Mouse (Mus musculus) stomach, embryonic 16.5 days (tissue): ENCODE data around the gene Cabcoco1. TPM values are rescaled to one million over a fixed set of nuclear protein-coding genes. Genes with fewer than 3 reads are reported as not detected.

Experiments
- ATAC-seq: fragments of 200-750 bp; cut with Nextera tagmentation; 2 replicates; pipeline ENCODE4 v1.8.0; 2017; ENCODE audit warnings: moderate number of reproducible peaks, moderate TSS enrichment; ENCODE audit not compliant: insufficient read depth, low FRiP score
- H3K27ac ChIP-seq: fragments of 300-500 bp; sonication (generic); 2 replicates; pipeline ENCODE4 v1.5.1; 2014; ENCODE audit warnings: low read length
- H3K27me3 ChIP-seq: fragments of 300-500 bp; sonication (generic); 2 replicates; pipeline ENCODE4 v1.6.1; 2014; ENCODE audit warnings: low read length, control low read depth, mixed read lengths; ENCODE audit not compliant: control insufficient read depth, insufficient read depth
- H3K36me3 ChIP-seq: fragments of 300-500 bp; sonication (generic); 2 replicates; pipeline ENCODE4 v1.6.1; 2014; ENCODE audit warnings: low read length; ENCODE audit not compliant: control insufficient read depth, insufficient read depth
- H3K4me1 ChIP-seq: fragments of 300-500 bp; sonication (generic); 2 replicates; pipeline ENCODE4 v1.6.1; 2014; ENCODE audit warnings: low read length, control low read depth, mixed read lengths; ENCODE audit not compliant: control insufficient read depth, insufficient read depth
- H3K4me2 ChIP-seq: fragments of 300-500 bp; sonication (generic); 2 replicates; pipeline ENCODE4 v1.6.1; 2014; ENCODE audit warnings: low read depth, low read length, mixed read lengths
- H3K4me3 ChIP-seq: fragments of 300-500 bp; sonication (generic); replicated peaks from 2 replicates; pipeline ENCODE4 v1.5.1; 2014; ENCODE audit warnings: mild to moderate bottlenecking, low read length
- H3K9ac ChIP-seq: fragments of 300-500 bp; sonication (generic); 2 replicates; pipeline ENCODE4 v1.6.1; 2014; ENCODE audit warnings: low read length
- H3K9me3 ChIP-seq: fragments of 300-500 bp; sonication (generic); replicated peaks from 2 replicates; pipeline ENCODE4 v1.6.1; 2016; ENCODE audit warnings: low read length, control low read depth; ENCODE audit not compliant: control insufficient read depth
- WGBS: fragments of 180-500 bp; shearing (Covaris S2); extraction: QIAGEN DNeasy Blood & Tissue Kit; methylation state at CpG from one replicate; pipeline ENCODE4 v1.1.7; 2014; 5-methylcytosine and 5-hydroxymethylcytosine counted together
- polyA plus RNA-seq: library from polyadenylated mRNA; unstranded; fragments of >200 nt; fragmentation: Nextera tagmentation; extraction: Ambion mirVana; gene quantifications from 2 replicates; pipeline ENCODE4 v1.2.1, GENCODE M21; 2015

Cabcoco1 gene
- polyA plus RNA-seq, 1 experiment from 2014 or later, result 3.0 TPM

- Histone ChIP-seq H3K9ac (no peak overlapping the region), H3K4me1 (0 out of 2 replicates have a peak, but pooled peaks cover 4% of the 10 kb centered on the region), H3K27me3 (no peaks in the 10 kb centered on the region), H3K4me3 (no peak overlapping the region), H3K36me3 (no peaks in the 10 kb centered on the region), H3K27ac (no peak overlapping the region), H3K9me3 (no peaks in the 10 kb centered on the region), H3K4me2 (no peak overlapping the region)
- ATAC-seq, result no peak
- 84% methylated on average over 3 of the region's 3 CpGs for WGBS
These were observed 12.0 kb upstream of the Cabcoco1 start for GRCm38 (mm10) chr10:68553677-68554076.

GRCm38 (mm10) chr10:68552556-68552955 is 10.9 kb upstream of the Cabcoco1 start:
- H3K9ac ChIP-seq, result no peak overlapping the region
- no peak overlapping the region for H3K4me2 ChIP-seq
- no peaks in the 10 kb centered on the region for H3K9me3 ChIP-seq
- H3K27me3 ChIP-seq, result no peaks in the 10 kb centered on the region
- no peak for ATAC-seq
- WGBS, result 84% methylated on average over 2 of the region's 2 CpGs
- H3K27ac ChIP-seq, result no peak overlapping the region
- no peak overlapping the region for H3K4me3 ChIP-seq
- H3K36me3 ChIP-seq, result no peaks in the 10 kb centered on the region
- no peaks in the 10 kb centered on the region for H3K4me1 ChIP-seq

DNA sequence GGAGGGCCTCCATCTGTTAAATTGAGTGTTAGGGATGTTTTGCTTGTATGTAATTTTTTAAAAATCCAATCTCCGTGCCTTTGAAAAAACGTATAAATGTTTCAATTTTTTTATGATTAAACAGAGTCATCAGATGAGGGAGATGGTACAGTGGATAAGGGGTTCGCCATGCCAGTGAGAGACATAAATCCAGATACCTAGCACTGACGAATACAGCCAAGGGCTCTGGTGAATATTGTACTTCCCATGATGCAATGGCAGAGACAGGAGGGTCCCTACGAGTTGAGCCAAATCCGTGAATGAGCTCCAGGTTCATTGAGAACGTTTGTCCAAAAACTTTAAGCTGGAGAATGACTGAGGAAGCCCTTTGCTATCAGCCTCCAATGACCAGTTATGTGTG is 9.6 kb upstream of the Cabcoco1 start:
- ATAC-seq, result no peak

DNA sequence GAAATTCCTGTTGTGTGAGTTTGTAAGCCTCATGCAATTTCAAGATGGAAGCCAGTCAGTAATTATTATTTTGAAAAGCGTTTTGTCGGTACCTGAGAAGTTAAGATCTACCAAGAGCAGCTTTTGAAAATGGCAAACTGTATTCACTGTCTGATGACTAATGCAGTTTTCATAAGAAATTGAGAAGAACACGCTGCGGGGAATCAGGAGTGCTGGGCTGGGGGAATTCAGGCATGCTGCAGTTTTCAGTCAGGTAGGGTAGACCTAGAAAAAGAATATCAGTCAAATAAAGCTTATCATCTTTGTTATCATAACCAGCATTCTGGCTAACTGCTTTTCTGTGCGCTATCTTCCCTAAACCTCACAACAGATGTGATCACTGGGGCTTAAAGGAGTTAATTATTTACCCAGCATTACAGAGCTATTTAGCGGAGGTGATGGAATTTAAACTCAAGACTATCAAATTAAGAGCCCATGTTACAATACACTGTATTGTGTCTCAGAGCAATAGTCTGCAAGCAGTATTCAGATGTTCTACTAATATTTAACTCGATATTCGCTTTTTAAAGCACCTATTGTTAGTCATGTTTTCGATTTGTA is 9.1 kb upstream of the Cabcoco1 start:
- Histone ChIP-seq H3K9me3 (no peaks in the 10 kb centered on the region), H3K4me3 (no peak overlapping the region), H3K27me3 (no peaks in the 10 kb centered on the region), H3K27ac (no peak overlapping the region), H3K36me3 (no peaks in the 10 kb centered on the region), H3K9ac (no peak overlapping the region), H3K4me2 (no peak overlapping the region), H3K4me1 (no peaks in the 10 kb centered on the region)
- WGBS, result 61% methylated on average over 9 of the region's 9 CpGs
- ATAC-seq, result peak; percentile 62; the same call in 1 of the 2 replicates

More for the DNA sequence above, 9.6 kb upstream of the Cabcoco1 start:
- H3K9me3 ChIP-seq, result no peaks in the 10 kb centered on the region
- H3K36me3 ChIP-seq, result no peaks in the 10 kb centered on the region
- 79% methylated on average over 7 of the region's 7 CpGs for WGBS
- no peak overlapping the region for H3K27ac ChIP-seq
- H3K4me3 ChIP-seq, result no peak overlapping the region
- no peaks in the 10 kb centered on the region for H3K4me1 ChIP-seq
- no peak overlapping the region for H3K9ac ChIP-seq
- no peak overlapping the region for H3K4me2 ChIP-seq
- H3K27me3 ChIP-seq, result no peaks in the 10 kb centered on the region

DNA sequence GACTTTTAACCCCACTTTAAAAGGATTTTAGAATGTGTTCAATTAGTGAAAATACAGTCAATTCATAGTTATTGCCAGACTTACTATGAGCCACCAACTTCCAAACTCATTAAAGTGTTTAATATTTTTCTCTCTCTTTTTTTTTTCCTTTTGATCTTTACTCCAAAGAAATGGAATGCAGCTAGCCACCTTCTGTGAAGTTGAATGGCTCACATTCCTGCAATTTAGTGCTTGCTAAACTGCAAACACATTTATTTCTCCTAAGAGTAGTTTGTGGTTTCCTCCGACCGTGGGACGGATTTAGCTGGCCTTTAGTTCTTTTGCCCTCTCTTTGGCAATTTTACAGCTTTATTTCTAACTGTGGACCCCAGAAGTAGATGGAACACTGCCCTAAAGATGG is 1.4 kb upstream of the Cabcoco1 start:
- Histone ChIP-seq H3K9me3 (no peaks in the 10 kb centered on the region), H3K4me1 (peaks cover 10% of the 10 kb centered on the region; the same call in 1 of the 2 replicates), H3K36me3 (no peaks in the 10 kb centered on the region), H3K9ac (no peak overlapping the region), H3K4me3 (no peak overlapping the region), H3K27ac (no peak overlapping the region), H3K4me2 (no peak overlapping the region), H3K27me3 (no peaks in the 10 kb centered on the region)
- 66% methylated on average over 3 of the region's 3 CpGs for WGBS
- no peak for ATAC-seq

GRCm38 (mm10) chr10:68541943-68542420 is 286 bp upstream of the Cabcoco1 start:
- Histone ChIP-seq H3K4me3 (peak overlapping the region; percentile 43), H3K27ac (no peak overlapping the region), H3K9me3 (no peaks in the 10 kb centered on the region), H3K4me1 (peaks cover 10% of the 10 kb centered on the region; the same call in 1 of the 2 replicates), H3K4me2 (peak overlapping the region; percentile 51), H3K36me3 (no peaks in the 10 kb centered on the region), H3K9ac (peak overlapping the region; percentile 59; the same call in 1 of the 2 replicates), H3K27me3 (no peaks in the 10 kb centered on the region)
- no peak for ATAC-seq
- 34% methylated on average over 7 of the region's 7 CpGs for WGBS

GRCm38 (mm10) chr10:68540612-68541011 is 1.1 kb downstream of the Cabcoco1 start:
- Histone ChIP-seq H3K9ac (no peak overlapping the region), H3K4me2 (no peak overlapping the region)
- ATAC-seq, result no peak

DNA sequence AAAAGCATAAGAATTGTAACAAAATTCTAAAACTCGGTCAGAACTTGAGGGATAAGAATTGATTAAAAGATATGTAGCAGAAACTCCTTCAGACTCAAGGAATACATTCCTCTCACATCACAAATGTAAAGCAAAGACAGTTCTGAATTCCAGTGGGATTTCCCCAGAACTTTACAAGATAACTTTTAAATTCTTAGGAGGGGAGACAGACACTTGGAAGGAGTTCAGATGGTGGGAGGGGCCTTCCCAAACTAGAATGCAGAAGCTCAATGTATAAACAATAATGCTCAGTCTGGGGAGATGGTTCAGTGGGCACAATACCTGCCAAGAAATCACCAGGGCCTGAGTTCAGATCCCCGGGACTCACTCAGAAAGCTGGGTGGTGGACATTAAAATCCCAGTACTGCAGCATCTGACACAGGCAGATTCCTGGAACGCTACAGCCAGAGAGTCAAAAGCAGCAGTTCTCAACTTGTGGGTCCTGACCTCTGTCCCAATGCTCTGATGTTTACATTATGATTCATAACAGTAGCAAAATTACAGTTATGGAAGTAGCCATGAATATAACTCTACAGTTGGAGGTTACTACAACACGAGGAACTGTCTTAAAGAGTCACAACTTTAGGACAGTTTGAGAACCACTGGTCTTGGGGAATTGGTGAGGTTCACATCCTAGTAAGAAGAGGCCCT is 4.3 kb downstream of the Cabcoco1 start:
- Histone ChIP-seq H3K27ac (0 out of 2 replicates have a peak overlapping the region, but pooled peaks have one; percentile 8), H3K9ac (no peak overlapping the region), H3K27me3 (no peaks in the 10 kb centered on the region), H3K4me1 (peaks cover 10% of the 10 kb centered on the region; the same call in 1 of the 2 replicates), H3K9me3 (no peaks in the 10 kb centered on the region), H3K36me3 (no peaks in the 10 kb centered on the region), H3K4me3 (no peak overlapping the region), H3K4me2 (no peak overlapping the region)
- no peak for ATAC-seq
- WGBS, result 50% methylated on average over 4 of the region's 4 CpGs

More at GRCm38 (mm10) chr10:68540612-68541011, 1.1 kb downstream of the Cabcoco1 start:
- no peaks in the 10 kb centered on the region for H3K27me3 ChIP-seq
- H3K36me3 ChIP-seq, result no peaks in the 10 kb centered on the region
- H3K4me1 ChIP-seq, result peaks cover 10% of the 10 kb centered on the region; the same call in 1 of the 2 replicates
- H3K4me3 ChIP-seq, result no peak overlapping the region
- WGBS, result 56% methylated on average over 3 of the region's 3 CpGs
- no peak overlapping the region for H3K27ac ChIP-seq
- no peaks in the 10 kb centered on the region for H3K9me3 ChIP-seq

- Histone ChIP-seq H3K9ac (no peak overlapping the region), H3K36me3 (no peaks in the 10 kb centered on the region), H3K9me3 (no peaks in the 10 kb centered on the region), H3K4me1 (no peaks in the 10 kb centered on the region), H3K4me3 (no peak overlapping the region), H3K27ac (no peak overlapping the region), H3K27me3 (no peaks in the 10 kb centered on the region), H3K4me2 (no peak overlapping the region)
- 66% methylated on average over 10 of the region's 10 CpGs for WGBS
- no peak; the same call in 1 of the 2 replicates for ATAC-seq
These were observed 12.2 kb downstream of the Cabcoco1 start for GRCm38 (mm10) chr10:68529364-68530049.
